Mouse (Mus musculus): ENCODE data around the gene Ccdc58.
"Not testable (repeated sequence)": the region's sequence is repeated elsewhere in the genome, so short reads cannot be mapped to it uniquely, and the experiment has no call there.

Ccdc58 gene

DNA sequence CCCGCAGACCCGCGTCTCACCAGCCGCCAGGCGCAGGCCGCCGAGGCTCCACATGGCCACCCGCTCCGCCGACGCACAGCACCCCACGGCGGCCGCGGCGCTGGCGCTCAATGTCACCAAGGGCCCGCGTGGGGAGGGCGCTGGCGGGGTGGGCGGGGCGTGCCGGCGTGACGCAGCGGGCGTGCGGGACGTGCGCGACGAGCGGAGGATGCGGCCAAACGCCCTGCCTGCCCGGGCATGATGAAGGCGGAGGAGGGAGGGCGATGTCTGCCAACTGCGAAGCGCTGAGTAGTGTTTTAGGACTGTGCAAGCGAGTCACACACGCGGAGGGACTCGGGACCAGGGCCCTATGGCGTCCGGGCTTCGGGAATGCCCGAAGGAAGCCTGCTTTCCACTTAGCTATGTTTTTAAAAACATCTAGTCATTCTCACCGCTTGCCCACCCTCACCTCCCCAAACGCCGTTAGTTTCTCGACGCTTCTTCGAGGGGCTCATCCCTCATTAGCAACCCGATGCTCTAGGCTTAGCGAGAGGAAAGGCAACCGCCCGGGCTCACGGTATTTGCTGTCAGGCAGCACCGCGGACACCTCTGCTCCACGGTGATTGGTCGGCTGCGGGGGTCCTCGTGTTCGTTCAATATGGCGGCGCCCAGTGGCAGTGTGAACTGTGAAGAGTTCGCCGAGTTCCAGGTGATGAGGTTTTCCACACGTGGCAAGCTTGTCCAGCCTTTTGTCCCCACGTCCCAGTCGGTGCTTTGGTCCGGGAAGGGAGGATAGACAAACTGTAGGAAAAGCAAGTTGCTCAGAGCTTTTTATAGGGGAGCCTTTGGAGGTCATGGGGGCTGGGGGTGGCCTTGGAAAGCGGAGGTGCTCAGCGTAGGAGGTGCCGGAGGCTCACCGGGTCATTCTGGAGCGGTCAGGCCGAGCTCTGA is at the start of gene Ccdc58, which contains the start of gene Fam162a:
Gene Ccdc58, plus strand, starts transcription at position 236 of the 930 bp plus-strand sequence.
Gene Fam162a, minus strand, starts transcription at position 145 of the 930 bp plus-strand sequence.
- peak; percentile 79 for DNase-seq (ENCODE audit: low read depth, low spot score)

DNA sequence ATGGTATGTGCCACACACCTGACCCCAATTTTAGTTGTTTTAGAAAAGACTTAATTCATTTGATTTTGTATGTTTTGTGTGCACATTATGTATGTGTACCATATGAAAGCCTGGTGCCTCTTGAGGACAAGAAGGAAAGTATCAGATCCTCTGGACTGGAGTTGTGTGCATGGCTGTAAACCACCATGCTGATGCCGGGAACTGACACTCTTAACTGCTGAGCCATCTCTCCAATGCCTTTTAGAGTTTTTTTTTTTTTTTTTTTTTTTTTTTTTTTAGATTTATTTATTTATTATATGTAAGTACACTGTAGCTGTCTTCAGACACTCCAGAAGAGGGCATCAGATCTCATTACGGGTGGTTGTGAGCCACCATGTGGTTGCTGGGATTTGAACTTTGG is 43.4 kb upstream of the Ccdc58 start:
- DNase-seq (ENCODE audit: low read depth, low spot score) = not testable (repeated sequence)

DNA sequence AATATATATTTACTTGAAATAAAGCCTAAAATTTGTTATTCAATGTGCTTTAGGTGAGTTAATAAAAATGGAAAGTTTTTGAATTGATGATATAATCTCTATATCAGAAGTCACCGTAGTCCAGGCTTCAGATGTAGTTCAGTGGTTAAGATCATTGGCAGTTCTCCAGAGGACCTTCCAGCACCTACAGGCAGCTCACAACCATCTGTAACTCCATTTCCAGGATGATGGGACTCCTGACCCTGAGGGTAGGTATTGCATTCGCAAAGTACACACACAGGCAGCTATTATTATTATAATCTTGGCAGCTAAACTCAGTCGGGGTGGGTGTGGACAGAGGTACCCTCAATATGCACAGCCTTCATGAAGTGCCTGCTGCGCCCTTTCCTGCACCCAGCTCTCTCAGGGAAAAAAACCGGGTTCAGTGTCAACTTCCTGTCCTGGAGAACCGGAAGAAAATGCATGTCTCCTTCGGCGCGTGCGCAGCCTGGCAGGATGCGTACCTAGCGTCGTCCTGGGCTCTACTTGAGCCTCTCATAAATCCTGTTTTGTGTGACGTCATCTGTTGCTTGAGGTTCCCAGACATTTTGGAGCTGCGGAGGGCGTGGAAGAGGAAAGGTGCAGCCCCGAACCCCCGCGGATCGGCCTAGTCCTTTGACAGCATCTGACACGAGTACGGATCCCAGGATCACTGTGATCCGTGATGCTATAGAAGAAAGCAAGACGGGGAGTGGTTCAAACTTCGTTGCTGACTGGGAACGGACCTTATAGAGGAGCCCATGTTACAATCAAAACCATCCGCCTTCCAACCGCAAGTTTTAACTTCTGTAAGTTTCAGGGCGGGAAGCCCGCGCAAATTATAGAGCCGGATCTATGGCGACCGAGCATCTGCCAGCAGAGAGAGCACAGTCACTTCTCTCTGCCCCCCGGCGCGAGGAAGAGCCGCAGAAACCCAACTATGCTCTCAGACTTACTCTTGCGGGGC is 30.6 kb upstream of the Ccdc58 start, which contains the start of gene Wdr5b:
Gene Wdr5b, plus strand, starts transcription at position 551 of the 985 bp plus-strand sequence.
- peak; percentile 99 for DNase-seq (ENCODE audit: low read depth, low spot score)

DNA sequence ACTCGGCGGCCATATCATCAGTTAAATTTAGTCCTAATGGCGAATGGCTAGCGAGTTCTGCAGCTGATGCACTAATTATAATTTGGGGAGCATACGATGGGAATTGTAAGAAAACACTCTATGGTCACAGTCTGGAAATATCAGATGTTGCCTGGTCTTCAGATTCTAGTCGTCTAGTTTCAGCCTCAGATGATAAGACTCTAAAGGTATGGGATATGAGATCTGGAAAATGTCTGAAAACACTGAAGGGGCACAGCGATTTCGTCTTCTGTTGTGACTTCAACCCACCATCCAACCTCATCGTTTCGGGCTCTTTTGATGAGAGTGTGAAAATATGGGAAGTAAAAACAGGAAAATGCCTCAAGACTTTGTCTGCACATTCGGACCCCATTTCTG is 29.9 kb upstream of the Ccdc58 start:
- DNase-seq (ENCODE audit: low read depth, low spot score) = no peak

DNA sequence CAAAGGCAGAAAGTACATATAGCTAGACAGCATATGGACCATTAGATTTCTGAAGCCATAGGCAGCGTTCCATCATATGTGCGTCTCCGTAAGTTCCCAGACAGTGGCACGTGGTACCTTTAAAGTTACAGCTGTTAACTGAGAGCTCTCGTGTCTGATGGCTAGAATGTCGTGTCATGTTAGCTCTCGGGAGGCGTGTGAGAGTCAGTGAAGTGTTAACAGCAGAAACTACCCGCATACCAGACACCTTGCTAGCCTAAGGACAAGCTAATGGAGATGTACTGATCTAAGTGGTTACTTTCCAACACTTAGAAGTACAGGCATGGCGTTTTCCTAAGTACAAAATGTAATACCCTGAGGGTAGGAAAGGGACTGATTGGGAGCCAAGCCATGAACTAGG is 28.4 kb upstream of the Ccdc58 start:
- DNase-seq (ENCODE audit: low read depth, low spot score) = no peak

DNA sequence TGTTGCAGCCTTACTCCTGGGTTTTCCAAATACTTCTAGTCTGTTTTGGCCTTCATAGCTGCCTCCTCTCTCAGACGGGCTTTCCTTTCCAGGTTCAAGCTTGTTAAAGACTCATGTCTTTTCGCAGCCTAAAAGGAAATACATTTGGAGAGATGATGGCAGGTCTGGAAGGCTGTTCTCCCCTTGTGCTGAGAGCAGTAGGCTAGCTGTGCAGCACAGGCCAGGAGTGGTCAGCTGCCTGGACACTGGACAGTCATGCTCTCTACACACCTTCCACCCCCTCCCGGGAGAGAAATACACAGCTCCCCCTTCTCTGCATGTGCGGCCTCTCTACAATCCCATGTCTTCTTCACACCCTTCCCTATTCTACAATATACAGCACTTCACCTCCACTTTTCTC is 27.5 kb upstream of the Ccdc58 start:
- no peak for DNase-seq (ENCODE audit: low read depth, low spot score)

DNA sequence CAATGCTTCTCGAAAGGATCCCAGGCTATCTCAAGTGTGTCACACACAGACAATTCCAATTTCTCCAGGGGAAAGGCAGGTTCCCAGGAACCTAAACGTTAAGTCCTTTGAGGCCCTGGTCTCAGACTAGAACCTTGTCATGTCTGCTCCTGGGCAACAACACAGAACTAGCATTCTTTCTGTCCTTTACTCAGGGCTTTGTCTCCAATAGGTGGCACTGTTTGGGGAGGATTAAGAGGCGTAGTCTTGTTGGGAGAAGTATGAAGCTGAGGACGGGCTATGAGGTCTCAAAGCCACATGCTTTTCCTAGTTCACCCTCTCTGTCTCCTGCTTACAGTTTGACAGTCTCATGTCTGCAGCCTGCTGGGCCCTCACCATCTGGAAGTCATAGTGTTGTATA is 23.9 kb upstream of the Ccdc58 start:
- DNase-seq (ENCODE audit: low read depth, low spot score) = no peak

DNA sequence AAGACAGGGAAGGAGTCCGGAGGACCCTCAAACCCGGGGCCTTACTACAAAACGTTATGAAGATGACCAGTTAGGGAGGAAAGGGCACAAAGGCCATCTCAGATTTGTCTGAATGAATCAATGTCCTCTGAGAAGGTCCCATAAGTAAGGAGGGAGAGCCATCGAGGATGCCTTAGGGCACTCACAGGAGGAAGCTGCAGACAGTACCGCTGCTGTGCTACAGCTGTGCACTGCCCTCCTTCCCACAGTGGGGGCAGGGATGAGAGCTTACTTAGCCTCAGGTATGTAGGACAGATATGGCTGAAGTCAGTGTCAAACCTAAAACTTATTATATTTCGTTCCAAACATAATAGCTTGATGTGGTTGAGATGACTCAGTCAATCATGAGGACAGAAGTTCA is 20.0 kb upstream of the Ccdc58 start:
- no peak for DNase-seq (ENCODE audit: low read depth, low spot score)

DNA sequence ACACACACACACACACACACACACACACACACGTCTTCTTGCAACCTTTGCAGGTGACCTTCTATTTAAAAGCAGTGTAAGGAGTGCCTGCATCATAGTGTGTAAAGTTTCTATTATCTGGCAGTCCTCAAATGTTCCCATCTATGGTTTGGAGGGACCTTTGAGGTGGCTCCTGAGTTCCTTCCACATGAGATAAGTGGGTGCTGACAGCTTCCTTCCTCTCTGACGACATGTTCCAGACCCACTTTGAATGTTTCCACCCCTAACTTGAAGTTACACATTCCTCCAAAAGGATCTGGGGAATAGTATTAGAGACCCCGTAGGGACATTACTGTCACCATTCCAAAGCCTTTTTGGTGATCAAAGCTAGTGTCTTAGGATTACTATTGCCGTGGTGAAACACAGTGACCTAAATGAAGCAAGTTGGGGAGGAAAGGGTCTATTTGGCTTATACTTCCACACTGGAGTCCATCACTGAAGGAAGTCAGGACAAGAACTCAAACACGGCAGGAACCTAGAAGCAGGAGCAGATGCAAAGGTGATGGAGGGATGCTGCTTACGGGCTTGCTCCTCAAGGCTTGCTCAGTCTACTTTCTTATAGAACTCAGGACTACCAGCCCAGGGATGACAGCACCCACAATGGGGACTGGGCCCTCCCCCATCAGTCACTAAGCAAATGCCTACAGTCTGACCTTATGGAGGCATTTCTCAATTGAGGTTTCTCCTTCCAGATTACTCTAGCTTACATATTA is 17.8 kb upstream of the Ccdc58 start:
- DNase-seq (ENCODE audit: low read depth, low spot score) = no peak

DNA sequence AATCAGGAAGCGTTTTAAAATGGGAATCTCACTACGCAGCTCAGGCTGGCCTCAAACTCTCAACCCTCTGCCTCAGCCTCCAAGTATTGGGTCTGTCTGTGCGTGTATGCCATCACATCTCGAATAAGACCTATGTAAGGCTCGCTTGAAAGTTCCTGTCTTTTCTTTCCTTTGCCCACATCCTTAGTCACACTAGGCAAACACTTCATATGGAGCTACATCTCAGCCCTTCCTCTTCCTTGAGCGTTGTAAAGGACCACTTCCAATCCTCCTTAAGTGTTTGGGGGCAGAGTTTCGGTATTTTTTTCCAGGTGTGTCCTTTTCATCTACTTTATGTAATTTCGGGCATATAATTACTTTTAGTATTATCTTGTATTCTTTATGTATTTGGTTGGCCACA is 16.6 kb upstream of the Ccdc58 start:
- DNase-seq (ENCODE audit: low read depth, low spot score) = no peak

DNA sequence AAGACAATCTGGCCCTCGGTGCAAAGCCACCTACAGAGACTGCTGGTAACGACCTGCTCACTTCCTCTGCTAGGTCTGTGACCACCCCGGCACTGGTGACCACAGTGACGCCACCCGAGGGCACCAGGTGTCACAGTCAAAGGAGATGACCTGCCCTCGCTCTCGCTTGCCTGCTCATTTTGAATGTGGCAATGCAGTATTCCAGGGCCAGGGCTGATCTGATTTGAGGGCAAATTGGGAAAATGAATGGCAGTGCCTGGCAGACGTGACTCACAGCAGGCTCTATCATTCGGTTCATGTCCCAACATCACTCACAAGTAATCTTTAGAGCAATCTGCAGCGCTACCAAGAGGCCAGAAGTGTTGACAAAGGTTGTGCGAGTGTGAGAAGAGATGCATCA is 15.1 kb upstream of the Ccdc58 start:
- DNase-seq (ENCODE audit: low read depth, low spot score) = no peak

DNA sequence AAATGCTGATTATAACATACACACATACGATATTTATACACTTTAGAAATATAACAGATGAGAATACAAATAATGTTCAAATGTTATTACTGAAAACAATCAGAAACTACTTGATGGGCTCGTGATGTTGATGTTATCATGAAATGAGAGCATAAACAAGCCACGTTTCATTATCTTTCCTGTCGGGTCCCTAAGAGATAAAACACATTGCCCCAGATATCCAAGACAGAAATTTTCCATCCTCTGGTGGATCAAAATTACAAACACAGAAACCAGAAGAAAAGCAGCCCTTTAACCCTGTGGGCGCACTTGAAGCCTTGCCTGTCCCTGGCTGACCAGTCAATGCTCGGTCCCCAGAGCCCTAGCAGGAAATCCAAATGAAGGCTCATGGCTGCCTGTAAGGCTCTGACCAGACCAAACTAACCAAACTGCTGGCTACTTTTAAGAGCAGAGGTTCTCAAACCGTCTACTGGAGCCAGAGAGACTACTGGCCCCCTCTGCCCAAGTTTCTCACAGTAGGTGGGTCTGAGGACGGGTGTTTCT is 13.5 kb upstream of the Ccdc58 start:
- no peak for DNase-seq (ENCODE audit: low read depth, low spot score)

DNA sequence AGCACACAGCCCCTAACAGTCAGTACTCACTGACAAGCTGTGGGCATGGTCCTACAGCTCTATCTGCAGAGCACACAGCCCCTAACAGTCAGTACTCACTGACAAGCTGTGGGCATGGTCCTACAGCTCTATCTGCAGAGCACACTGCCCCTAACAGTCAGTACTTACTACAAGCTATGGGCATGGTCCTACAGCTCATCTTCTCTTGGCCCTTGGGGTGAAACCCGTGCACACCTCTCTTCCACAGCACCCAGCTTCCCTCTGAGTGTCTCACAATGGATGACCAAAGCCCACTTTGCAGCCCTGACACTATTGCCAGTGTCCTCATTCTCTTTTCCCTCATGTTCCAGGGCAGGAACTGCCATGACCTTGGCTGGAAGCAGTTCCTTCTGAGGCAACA is 9.0 kb upstream of the Ccdc58 start:
- not testable (repeated sequence) for DNase-seq (ENCODE audit: low read depth, low spot score)

DNA sequence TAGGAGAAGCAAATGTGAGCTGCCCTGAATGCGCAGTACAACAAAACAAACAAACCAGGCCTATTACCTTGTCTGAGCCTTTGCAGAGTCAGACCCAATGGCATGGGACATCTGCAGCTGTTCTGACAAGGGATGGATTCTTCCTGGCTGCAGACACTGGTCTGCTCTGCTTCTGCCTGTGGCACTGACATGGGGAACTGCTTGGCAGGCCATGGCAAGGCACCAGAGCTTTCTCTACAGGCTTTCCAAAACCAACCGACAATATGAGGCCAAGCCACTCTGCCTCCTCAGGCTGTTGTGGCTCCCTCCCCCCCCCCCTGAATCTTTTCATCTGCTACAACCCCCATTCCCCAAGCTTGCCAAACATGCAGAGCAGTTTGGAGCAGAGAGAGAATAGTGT is 8.2 kb upstream of the Ccdc58 start:
- no peak for DNase-seq (ENCODE audit: low read depth, low spot score)

DNA sequence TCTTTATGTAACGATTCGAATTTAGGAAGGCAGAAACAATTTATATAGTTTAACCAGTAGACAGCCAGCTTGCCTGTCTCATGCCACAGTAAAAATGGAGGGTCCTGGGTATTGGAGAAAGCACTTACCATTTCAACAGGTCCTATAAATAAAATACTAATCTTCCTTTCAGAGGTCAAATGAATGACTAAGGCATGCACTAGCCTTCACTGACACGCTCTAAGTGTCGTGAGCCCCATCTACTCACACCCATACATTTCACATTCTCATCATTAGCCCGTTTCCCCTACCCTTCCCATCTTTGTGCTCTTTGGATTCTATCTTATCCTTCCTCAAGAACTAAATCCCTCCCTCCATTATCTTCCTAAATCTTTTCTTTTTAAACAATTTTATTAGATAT is 6.6 kb upstream of the Ccdc58 start:
- DNase-seq (ENCODE audit: low read depth, low spot score) = no peak

DNA sequence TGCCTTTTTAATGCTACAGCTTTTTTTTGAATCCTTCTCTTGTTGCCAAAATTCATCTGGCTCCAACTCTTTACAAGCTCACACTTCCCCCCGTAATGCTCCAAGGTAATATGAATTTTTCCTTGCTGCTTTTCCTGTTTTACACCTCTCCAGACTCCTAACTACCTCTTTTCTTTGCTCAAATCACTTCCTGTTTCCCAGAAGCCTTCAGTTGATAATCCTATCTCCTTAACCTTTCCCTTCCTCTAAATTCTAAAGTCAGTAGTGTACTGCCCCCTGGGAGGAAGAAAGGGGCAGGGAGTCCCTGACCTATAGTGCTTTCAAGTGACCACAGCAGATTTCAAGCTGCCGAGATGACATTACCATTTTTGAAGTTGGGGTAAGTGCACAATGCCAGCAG is 3.8 kb upstream of the Ccdc58 start:
- DNase-seq (ENCODE audit: low read depth, low spot score) = no peak

DNA sequence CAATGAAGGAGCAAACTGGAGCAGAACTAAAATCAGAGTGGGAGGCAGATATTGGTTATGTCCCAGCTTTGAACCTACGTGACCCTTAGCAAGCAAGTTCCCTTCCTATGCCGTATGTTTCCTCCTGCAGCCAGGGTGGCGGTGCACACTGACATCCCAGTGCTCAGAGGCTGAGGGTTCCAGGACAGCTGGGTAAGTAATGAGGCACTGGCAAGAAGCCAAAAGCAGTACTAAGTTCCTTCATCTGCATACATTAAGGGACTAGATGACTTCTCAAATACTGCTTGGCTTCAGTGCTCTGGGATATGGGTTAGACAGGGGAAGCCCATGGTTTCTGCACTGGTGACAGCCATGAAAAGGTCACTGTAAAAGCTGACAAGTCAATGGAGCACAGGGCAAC is 3.1 kb upstream of the Ccdc58 start:
- no peak for DNase-seq (ENCODE audit: low read depth, low spot score)

DNA sequence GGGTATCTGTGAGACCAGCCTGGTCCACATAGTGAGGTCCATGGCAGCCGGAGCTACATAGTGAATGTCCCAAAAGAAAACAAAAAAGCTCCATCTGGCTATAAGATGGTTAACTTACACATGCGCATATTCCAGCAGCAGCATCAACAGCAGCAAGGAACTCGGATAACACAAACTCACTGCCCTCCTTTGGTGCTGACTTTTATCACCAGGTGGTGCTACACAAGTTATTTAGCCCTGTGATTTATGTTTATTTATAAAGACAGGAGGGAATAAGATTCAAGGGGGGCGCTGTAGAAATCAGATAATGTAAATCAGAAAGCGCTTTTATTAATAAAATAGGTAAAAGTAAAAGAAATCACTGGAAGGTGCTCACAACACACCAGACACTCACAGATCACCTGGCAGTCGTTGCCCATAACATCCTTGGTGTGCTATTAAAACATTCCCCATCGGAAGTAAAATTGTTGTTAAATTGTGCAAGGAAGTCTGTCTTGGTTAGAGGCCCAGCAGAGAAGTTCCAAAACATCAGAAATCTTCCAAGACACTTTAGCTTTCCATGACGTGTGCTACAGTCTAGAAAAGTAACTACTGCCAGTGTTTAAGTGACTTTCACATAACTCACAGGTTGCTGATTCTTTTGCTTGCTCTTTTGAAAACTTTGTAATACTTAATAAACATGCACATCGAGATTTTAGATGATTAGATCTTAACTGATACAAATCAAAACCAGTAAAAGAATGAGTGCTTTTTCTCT is 1.5 kb upstream of the Ccdc58 start:
- no peak for DNase-seq (ENCODE audit: low read depth, low spot score)

DNA sequence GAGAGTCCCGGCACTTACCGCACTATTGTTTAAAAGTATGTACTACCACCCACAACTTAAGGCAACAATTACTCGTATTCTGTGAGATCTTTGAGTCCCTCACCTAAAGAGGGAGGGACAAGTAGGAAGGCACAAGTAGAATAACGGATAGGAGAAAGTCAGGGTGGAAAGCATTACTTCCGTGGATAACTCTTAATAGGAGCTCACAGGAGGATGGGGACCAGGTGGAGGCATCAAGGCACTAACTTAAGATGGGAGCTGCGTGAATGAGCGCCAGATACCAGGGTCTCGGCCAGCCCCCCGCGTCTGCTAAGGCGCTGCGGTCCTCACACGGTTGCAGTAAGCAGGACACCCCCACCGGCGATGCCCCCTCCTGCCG is 425 bp upstream of the Ccdc58 start:
- no peak for DNase-seq (ENCODE audit: low read depth, low spot score)

DNA sequence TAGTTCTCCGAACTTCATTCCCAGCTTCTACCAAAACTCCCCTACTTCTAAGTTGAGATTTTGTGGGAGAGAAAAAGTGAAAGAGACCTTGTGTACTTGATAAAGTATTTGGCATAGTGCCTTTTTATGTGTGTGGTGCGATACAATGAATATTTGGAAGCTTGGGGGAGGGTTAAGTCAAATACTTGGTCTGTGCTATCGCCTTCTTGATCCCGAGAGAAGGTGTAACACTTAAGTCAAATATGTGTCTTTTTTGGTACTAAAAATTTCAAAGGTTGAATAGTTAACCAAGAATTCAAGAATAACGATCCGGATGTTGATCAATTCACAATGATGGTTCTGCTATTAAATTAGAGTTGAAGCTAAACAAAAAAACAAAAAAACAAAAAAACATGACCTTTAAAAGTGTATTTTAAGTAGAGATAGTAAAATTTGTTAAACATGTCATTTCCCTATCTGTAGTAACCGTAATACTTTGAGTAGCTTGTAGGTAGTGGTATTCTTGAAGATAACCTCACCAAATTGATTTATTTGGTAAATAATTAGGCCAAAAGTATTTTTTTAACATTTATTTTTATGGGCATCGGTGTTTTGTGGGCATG is 1.0 kb downstream of the Ccdc58 start:
- no peak for DNase-seq (ENCODE audit: low read depth, low spot score)
